Mouse (Mus musculus): ENCODE measurements around the gene F2.
"Not testable (repeated sequence)": the region's sequence is repeated elsewhere in the genome, so short reads cannot be mapped to it uniquely, and the experiment has no call there.

DNA sequence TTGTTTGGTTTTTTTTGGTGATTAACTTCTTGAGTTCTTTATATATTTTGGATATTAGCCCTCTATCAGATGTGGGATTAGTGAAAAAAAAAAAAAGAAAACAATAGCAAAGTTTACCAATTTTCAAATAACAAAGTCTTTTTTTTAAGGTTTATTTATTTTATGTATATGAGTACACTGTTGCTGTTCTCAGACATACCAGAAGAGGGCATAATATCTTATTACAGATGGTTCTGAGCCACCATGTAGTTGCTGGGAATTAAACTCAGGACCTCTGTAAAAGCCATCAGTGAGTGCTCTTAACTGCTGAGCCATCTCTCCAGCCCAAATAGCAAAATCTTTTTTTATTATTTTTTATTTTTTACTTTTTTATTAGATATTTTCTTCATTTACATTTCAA, 26.8 kb downstream of the F2 start:
- TF ChIP-seq CTCF (IDR thresholded peaks at IDR 0.05; ENCODE audit: low read depth) = peak; percentile 19; the same call in 1 of the 2 replicates
- not testable (repeated sequence) for TF ChIP-seq EP300 (IDR thresholded peaks at IDR 0.05; ENCODE audit: low read depth)
